Mouse (Mus musculus) MEL (cell line): ENCODE measurements around the gene Cdkn1a. TPM values are rescaled to one million over a fixed set of nuclear protein-coding genes. Genes with fewer than 3 reads are reported as not detected.

ENCODE experiments used
- DNase-seq: peaks from one replicate; pipeline ENCODE4 v3.0.0; 2011; ENCODE audit warnings: low read depth, low spot score
- H3K27ac ChIP-seq: 2 replicates; pipeline ENCODE4 v1.5.1; 2012; ENCODE audit warnings: low read depth, mild to moderate bottlenecking, control low read depth, low read length, moderate library complexity; ENCODE audit not compliant: control insufficient read depth
- H3K27me3 ChIP-seq, 2 experiments: fragments of 150-350 bp in 1 of 2; sonication (generic) in 1 of 2; 2 replicates each; pipeline ENCODE4 v1.6.1; 2012; ENCODE audit warnings: low read length in 2 of 2, mild to moderate bottlenecking in 2 of 2, improper control_type of control experiment in 1 of 2, moderate library complexity in 1 of 2; ENCODE audit not compliant: insufficient read depth in 2 of 2, control insufficient read depth in 1 of 2
- H3K36me3 ChIP-seq, 2 experiments: 2 replicates each; pipeline ENCODE4 v1.6.1; 2012 to 2014; ENCODE audit warnings: low read length in 2 of 2, improper control_type of control experiment in 1 of 2, inconsistent platforms in 1 of 2, mild to moderate bottlenecking in 1 of 2; ENCODE audit not compliant: insufficient read depth in 2 of 2, control insufficient read depth in 1 of 2
- H3K4me1 ChIP-seq, 2 experiments: fragments of 150-350 bp in 1 of 2; sonication (generic) in 1 of 2; 2 replicates each; pipeline ENCODE4 v1.6.1; 2012; ENCODE audit warnings: low read length in 2 of 2, improper control_type of control experiment in 1 of 2, mild to moderate bottlenecking in 1 of 2; ENCODE audit not compliant: insufficient read depth in 2 of 2, control insufficient read depth in 1 of 2
- H3K4me3 ChIP-seq, 2 experiments: fragments of 150-350 bp in 1 of 2; sonication (generic) in 1 of 2; 2 replicates each; pipeline ENCODE4 v1.5.1; 2012; ENCODE audit warnings: low read depth in 2 of 2, low read length in 2 of 2, mild to moderate bottlenecking in 2 of 2, moderate library complexity in 2 of 2, control low read depth in 1 of 2, improper control_type of control experiment in 1 of 2; ENCODE audit not compliant: control insufficient read depth in 1 of 2, insufficient read depth in 1 of 2
- H3K79me2 ChIP-seq: 2 replicates; pipeline ENCODE4 v1.6.1; 2012; ENCODE audit warnings: mild to moderate bottlenecking, low read length, moderate library complexity; ENCODE audit not compliant: control insufficient read depth, poor library complexity, insufficient read depth
- H3K9ac ChIP-seq: 2 replicates; pipeline ENCODE4 v1.6.1; 2012; ENCODE audit warnings: low read depth, mild to moderate bottlenecking, control low read depth, low read length, moderate library complexity; ENCODE audit not compliant: control insufficient read depth, poor library complexity, severe bottlenecking
- H3K9me3 ChIP-seq: fragments of 150-350 bp; sonication (generic); replicated peaks from 2 replicates; pipeline ENCODE4 v1.6.1; 2012; ENCODE audit warnings: mild to moderate bottlenecking, low read length, improper control_type of control experiment, moderate library complexity; ENCODE audit not compliant: insufficient read depth
- CHD1 ChIP-seq: IDR thresholded peaks from 2 replicates; pipeline ENCODE4 v1.6.1; 2012; ENCODE audit warnings: low read depth, mild to moderate bottlenecking, inconsistent platforms, low read length, improper control_type of control experiment
- CHD2 ChIP-seq: IDR thresholded peaks from 2 replicates; pipeline ENCODE4 v1.6.1; 2011; ENCODE audit warnings: low read length, improper control_type of control experiment
- E2F4 ChIP-seq: IDR thresholded peaks from 2 replicates; pipeline ENCODE4 v1.6.1; 2011; ENCODE audit warnings: low read depth, low read length, improper control_type of control experiment, borderline replicate concordance
- EP300 ChIP-seq, 2 experiments: IDR thresholded peaks; 2 replicates each; pipeline ENCODE4 v1.6.1; 2011; ENCODE audit warnings: improper control_type of control experiment in 2 of 2, low read length in 2 of 2, low read depth in 1 of 2, mild to moderate bottlenecking in 1 of 2
- ETS1 ChIP-seq: IDR thresholded peaks from 2 replicates; pipeline ENCODE4 v1.6.1; 2012; ENCODE audit warnings: low read depth, mild to moderate bottlenecking, inconsistent platforms, low read length, improper control_type of control experiment, moderate library complexity
- GABPA ChIP-seq: IDR thresholded peaks from 2 replicates; pipeline ENCODE4 v1.6.1; 2012; ENCODE audit warnings: low read depth, mild to moderate bottlenecking, inconsistent platforms, low read length, improper control_type of control experiment, moderate library complexity
- HCFC1 ChIP-seq: IDR thresholded peaks from 2 replicates; pipeline ENCODE4 v1.6.1; 2012; ENCODE audit warnings: low read depth, mild to moderate bottlenecking, inconsistent platforms, low read length, improper control_type of control experiment, moderate library complexity
- KAT2A ChIP-seq: conservative IDR thresholded peaks from 2 replicates; pipeline ENCODE4 v1.6.1; 2012; ENCODE audit warnings: low read depth, low read length, improper control_type of control experiment, inconsistent platforms
- MXI1 ChIP-seq: IDR thresholded peaks from 2 replicates; pipeline ENCODE4 v1.6.1; 2011; ENCODE audit warnings: mild to moderate bottlenecking, low read depth, low read length, improper control_type of control experiment
- MYB ChIP-seq: IDR thresholded peaks from 2 replicates; pipeline ENCODE4 v1.6.1; 2011; ENCODE audit warnings: mild to moderate bottlenecking, low read depth, low read length, improper control_type of control experiment
- NELFE ChIP-seq: IDR thresholded peaks from 2 replicates; pipeline ENCODE4 v1.6.1; 2011; ENCODE audit warnings: low read depth, low read length, improper control_type of control experiment
- POLR2AphosphoS2 ChIP-seq: IDR thresholded peaks from 2 replicates; pipeline ENCODE4 v1.6.1; 2011; ENCODE audit warnings: low read length, improper control_type of control experiment
- RCOR1 ChIP-seq: IDR thresholded peaks from 2 replicates; pipeline ENCODE4 v1.6.1; 2012; ENCODE audit warnings: low read depth, mild to moderate bottlenecking, inconsistent platforms, low read length, improper control_type of control experiment
- TBP ChIP-seq: IDR thresholded peaks from 2 replicates; pipeline ENCODE4 v1.8.0; 2011; ENCODE audit warnings: low read depth, low read length, improper control_type of control experiment
- TCF12 ChIP-seq: IDR thresholded peaks from 2 replicates; pipeline ENCODE4 v1.6.1; 2014; ENCODE audit warnings: low read depth, mild to moderate bottlenecking, inconsistent platforms, low read length, improper control_type of control experiment, moderate library complexity
- UBTF ChIP-seq: IDR thresholded peaks from 2 replicates; pipeline ENCODE4 v1.6.1; 2012; ENCODE audit warnings: low read depth, mild to moderate bottlenecking, inconsistent platforms, low read length, improper control_type of control experiment, moderate library complexity, borderline replicate concordance; ENCODE audit not compliant: insufficient read depth
- USF2 ChIP-seq, 2 experiments: IDR thresholded peaks; 2 replicates each; pipeline ENCODE4 v1.6.1; 2011 to 2012; ENCODE audit warnings: improper control_type of control experiment in 2 of 2, low read length in 2 of 2, borderline replicate concordance in 1 of 2, inconsistent platforms in 1 of 2, low read depth in 1 of 2, mild to moderate bottlenecking in 1 of 2; ENCODE audit not compliant: insufficient read depth in 1 of 2
- ZKSCAN1 ChIP-seq: IDR thresholded peaks from 2 replicates; pipeline ENCODE4 v1.6.1; 2012; ENCODE audit warnings: low read depth, mild to moderate bottlenecking, inconsistent platforms, low read length, improper control_type of control experiment, moderate library complexity
- ZMIZ1 ChIP-seq: IDR thresholded peaks from 2 replicates; pipeline ENCODE4 v1.6.1; 2012; ENCODE audit warnings: low read depth, mild to moderate bottlenecking, inconsistent platforms, low read length, improper control_type of control experiment, moderate library complexity
- ZNF384 ChIP-seq: IDR thresholded peaks from 2 replicates; pipeline ENCODE4 v1.6.1; 2012; ENCODE audit warnings: low read depth, mild to moderate bottlenecking, inconsistent platforms, low read length, improper control_type of control experiment
- polyA plus RNA-seq, 2 experiments: library from polyadenylated mRNA; stranded (reverse) in 1 of 2; unstranded in 1 of 2; fragments of >175 nt in 1 of 2; fragments of >200 nt in 1 of 2; gene quantifications; 2 replicates each; pipeline versions ENCODE4 v1.2.1 to v1.2.4; 2012; ENCODE audit warnings: low replicate concordance in 2 of 2, low read depth in 1 of 2; ENCODE audit not compliant: insufficient read length in 2 of 2, insufficient read depth in 1 of 2, missing spikeins in 1 of 2
- total RNA-seq: library from RNA; depleted of rRNA; stranded (reverse); fragments of 300-350 nt; gene quantifications from 2 replicates; pipeline ENCODE4 v1.2.3, GENCODE M21; 2012

Cdkn1a gene
- total and polyA plus RNA-seq, 3 experiments, result 2.0 to 21.0 TPM; not detected in 1

DNA sequence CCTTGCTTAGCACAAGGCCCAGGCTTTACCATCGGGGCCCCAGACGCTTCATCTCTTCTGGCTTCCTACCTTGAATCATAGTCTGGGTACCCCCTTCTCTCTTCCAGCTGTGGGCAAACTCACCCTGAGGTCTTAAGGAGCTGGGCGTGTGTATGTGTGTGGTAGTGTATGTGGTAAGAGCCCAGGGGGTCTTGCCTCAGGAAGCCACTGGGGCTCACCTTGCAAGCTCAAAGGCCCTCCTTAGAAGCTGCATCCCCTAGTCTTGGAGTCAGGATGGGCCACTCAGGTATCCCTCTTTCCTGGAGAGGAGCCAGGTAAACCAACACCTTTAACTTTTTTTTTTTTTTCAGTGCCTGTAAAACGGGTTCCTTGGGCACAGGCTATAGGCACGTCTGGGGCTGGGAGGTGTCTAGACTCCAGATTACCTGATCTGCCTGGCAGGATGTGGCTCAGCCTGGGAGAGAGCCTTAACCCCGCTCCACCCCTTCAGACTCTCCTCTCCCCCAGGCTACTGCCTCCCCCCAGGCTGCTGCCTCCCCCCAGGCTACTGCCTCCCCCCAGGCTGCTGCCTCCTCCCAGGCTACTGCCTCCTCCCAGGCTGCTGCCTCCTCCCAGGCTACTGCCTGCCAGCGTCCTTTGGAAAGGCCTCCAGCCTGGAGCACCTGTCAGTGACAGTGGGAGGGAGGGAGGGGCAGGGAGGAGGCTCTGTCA is 6.2 kb downstream of the Cdkn1a start:
- H3K9ac ChIP-seq, result no peak overlapping the region

DNA sequence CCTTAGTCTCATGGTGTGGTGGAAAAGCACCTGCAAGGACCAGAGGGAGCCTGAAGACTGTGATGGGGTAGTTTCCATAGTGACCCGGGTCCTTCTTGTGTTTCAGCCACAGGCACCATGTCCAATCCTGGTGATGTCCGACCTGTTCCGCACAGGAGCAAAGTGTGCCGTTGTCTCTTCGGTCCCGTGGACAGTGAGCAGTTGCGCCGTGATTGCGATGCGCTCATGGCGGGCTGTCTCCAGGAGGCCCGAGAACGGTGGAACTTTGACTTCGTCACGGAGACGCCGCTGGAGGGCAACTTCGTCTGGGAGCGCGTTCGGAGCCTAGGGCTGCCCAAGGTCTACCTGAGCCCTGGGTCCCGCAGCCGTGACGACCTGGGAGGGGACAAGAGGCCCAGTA is 7.5 kb downstream of the Cdkn1a start:
- Histone ChIP-seq H3K9me3 (no peaks in the 10 kb centered on the region), H3K79me2 (peaks cover 11% of the 10 kb centered on the region), H3K4me3 (no peak overlapping the region), H3K27ac (no peak overlapping the region), H3K9ac (no peak overlapping the region), H3K27me3 (no peaks in the 10 kb centered on the region), H3K36me3 (peaks cover 0 to 13% of the 10 kb centered on the region in 2 experiments; a peak in 2 of 4 replicates), H3K4me1 (peaks cover 2 to 20% of the 10 kb centered on the region in 2 experiments)
- TF ChIP-seq HCFC1, result no peak
- TF ChIP-seq CHD1, result no peak
- TF ChIP-seq UBTF, result no peak
- no peak for TF ChIP-seq TCF12
- TF ChIP-seq ZMIZ1, result no peak
- TF ChIP-seq MXI1, result no peak
- DNase-seq, result no peak

More for the DNA sequence above, 6.2 kb downstream of the Cdkn1a start:
- Histone ChIP-seq H3K4me1 (peaks cover 2 to 20% of the 10 kb centered on the region in 2 experiments), H3K9me3 (no peaks in the 10 kb centered on the region), H3K27ac (no peak overlapping the region), H3K36me3 (peaks cover 0 to 13% of the 10 kb centered on the region in 2 experiments; a peak in 2 of 4 replicates), H3K79me2 (peaks cover 11% of the 10 kb centered on the region)
- DNase-seq, result no peak
- no peak for TF ChIP-seq EP300 (IDR thresholded peaks at IDR 0.05; ENCODE audit: low read depth in 1 of 2, low read length in 2 of 2)
- no peak for TF ChIP-seq ETS1
- no peak for TF ChIP-seq GABPA
- TF ChIP-seq HCFC1, result no peak
- TF ChIP-seq KAT2A, result no peak
- TF ChIP-seq POLR2AphosphoS2, result no peak
- no peak for TF ChIP-seq ZKSCAN1
- no peak for TF ChIP-seq RCOR1
- TF ChIP-seq USF2 (IDR thresholded peaks at IDR 0.05; ENCODE audit: borderline replicate concordance in 1 of 2, insufficient read depth in 1 of 2, low read depth in 1 of 2, low read length in 2 of 2), result no peak
- no peak for TF ChIP-seq CHD2
- TF ChIP-seq ZNF384, result no peak
- TF ChIP-seq TCF12, result no peak
- no peak for TF ChIP-seq E2F4
- TF ChIP-seq CHD1, result no peak
- no peak for TF ChIP-seq TBP
- no peak for TF ChIP-seq ZMIZ1
- TF ChIP-seq MYB, result no peak
- no peak for TF ChIP-seq NELFE
- TF ChIP-seq, all 39 proteins: peak for 0
- Histone ChIP-seq H3K4me3 (no peak overlapping the region), H3K27me3 (no peaks in the 10 kb centered on the region)
